Mouse (Mus musculus) liver, embryonic 13.5 days (tissue): ENCODE measurements around the gene Ankrd44. TPM values are rescaled to one million over a fixed set of nuclear protein-coding genes. Genes with fewer than 3 reads are reported as not detected.
A peak's percentile ranks its signal among the peaks of the same experiment; 100 is the strongest.

Experiments
- ATAC-seq: fragments of 200-750 bp; cut with Nextera tagmentation; 2 replicates; pipeline ENCODE4 v1.8.0; 2017; ENCODE audit warnings: low read depth, mild to moderate bottlenecking, moderate number of reproducible peaks, moderate library complexity
- DNase-seq: peaks from one replicate; pipeline ENCODE4 v3.0.0; 2022
- H3K27ac ChIP-seq: fragments of 300-500 bp; sonication (generic); 2 replicates; pipeline ENCODE4 v1.5.1; 2015; ENCODE audit warnings: moderate library complexity, mild to moderate bottlenecking, inconsistent platforms
- H3K27me3 ChIP-seq: fragments of 300-500 bp; sonication (generic); 2 replicates; pipeline ENCODE4 v1.6.1; 2015; ENCODE audit warnings: mild to moderate bottlenecking, inconsistent platforms
- H3K36me3 ChIP-seq: fragments of 300-500 bp; sonication (generic); 2 replicates; pipeline ENCODE4 v1.6.1; 2015; ENCODE audit warnings: mild to moderate bottlenecking, inconsistent platforms
- H3K4me1 ChIP-seq: fragments of 300-500 bp; sonication (generic); replicated peaks from 2 replicates; pipeline ENCODE4 v1.6.1; 2015; ENCODE audit warnings: inconsistent platforms
- H3K4me2 ChIP-seq: fragments of 300-500 bp; sonication (generic); 2 replicates; pipeline ENCODE4 v1.6.1; 2015; ENCODE audit warnings: inconsistent platforms, mild to moderate bottlenecking, moderate library complexity
- H3K4me3 ChIP-seq: fragments of 300-500 bp; sonication (generic); replicated peaks from 2 replicates; pipeline ENCODE4 v1.5.1; 2015; ENCODE audit warnings: mild to moderate bottlenecking, inconsistent platforms
- H3K9ac ChIP-seq: fragments of 300-500 bp; sonication (generic); 2 replicates; pipeline ENCODE4 v1.6.1; 2015; ENCODE audit warnings: mild to moderate bottlenecking, inconsistent platforms
- H3K9me3 ChIP-seq: fragments of 300-500 bp; sonication (generic); replicated peaks from 2 replicates; pipeline ENCODE4 v1.6.1; 2016; ENCODE audit warnings: inconsistent platforms
- WGBS: fragments of 180-500 bp; shearing (Covaris S2); methylation state at CpG from one replicate; pipeline ENCODE4 v1.1.7; 2015; ENCODE audit not compliant: insufficient replicate concordance; 5-methylcytosine and 5-hydroxymethylcytosine counted together
- polyA plus RNA-seq: library from polyadenylated mRNA; unstranded; fragments of >200 nt; fragmentation: Nextera tagmentation; extraction: Ambion mirVana; gene quantifications from 2 replicates; pipeline ENCODE4 v1.2.1, GENCODE M21; 2015

Ankrd44 gene
- polyA plus RNA-seq, 1 experiment from 2014 or later = 3.0 TPM

DNA sequence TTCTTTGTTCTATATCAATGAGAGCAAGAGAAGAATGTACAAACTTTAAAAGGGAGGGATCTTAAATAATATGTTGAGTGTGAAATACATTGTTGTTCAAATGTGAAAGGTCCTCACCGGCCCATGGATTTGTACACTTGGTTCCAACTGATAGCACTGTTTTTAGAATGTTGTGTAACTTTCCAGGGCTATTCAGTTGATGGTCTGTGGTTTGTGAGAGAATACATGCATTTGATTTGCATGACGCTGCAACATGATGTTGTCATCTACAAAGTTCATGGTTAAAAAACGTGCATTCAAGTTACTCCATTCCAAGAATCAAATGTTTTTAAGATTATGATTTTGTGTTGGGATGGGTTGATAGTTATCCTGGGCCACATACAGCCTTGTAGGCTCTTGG, 214.6 kb downstream of the Ankrd44 start:
- Histone ChIP-seq H3K4me3 (no peak overlapping the region), H3K27me3 (no peaks in the 10 kb centered on the region), H3K9ac (no peak overlapping the region), H3K27ac (no peak overlapping the region), H3K4me1 (no peaks in the 10 kb centered on the region), H3K36me3 (0 out of 2 replicates have a peak, but pooled peaks cover 5% of the 10 kb centered on the region), H3K4me2 (no peak overlapping the region), H3K9me3 (no peaks in the 10 kb centered on the region)
- ATAC-seq (no peak), DNase-seq (no peak)
- 60% methylated on average over 3 of the region's 3 CpGs for WGBS

GRCm38 (mm10) chr1:54710550-54710949, 215.6 kb downstream of the Ankrd44 start:
- Histone ChIP-seq H3K27ac (no peak overlapping the region), H3K4me3 (no peak overlapping the region), H3K9ac (no peak overlapping the region), H3K4me1 (no peaks in the 10 kb centered on the region), H3K27me3 (no peaks in the 10 kb centered on the region), H3K9me3 (no peaks in the 10 kb centered on the region), H3K36me3 (0 out of 2 replicates have a peak, but pooled peaks cover 5% of the 10 kb centered on the region), H3K4me2 (no peak overlapping the region)
- 53% methylated on average over 1 of the region's 1 CpGs for WGBS
- ATAC-seq (no peak), DNase-seq (no peak)

DNA sequence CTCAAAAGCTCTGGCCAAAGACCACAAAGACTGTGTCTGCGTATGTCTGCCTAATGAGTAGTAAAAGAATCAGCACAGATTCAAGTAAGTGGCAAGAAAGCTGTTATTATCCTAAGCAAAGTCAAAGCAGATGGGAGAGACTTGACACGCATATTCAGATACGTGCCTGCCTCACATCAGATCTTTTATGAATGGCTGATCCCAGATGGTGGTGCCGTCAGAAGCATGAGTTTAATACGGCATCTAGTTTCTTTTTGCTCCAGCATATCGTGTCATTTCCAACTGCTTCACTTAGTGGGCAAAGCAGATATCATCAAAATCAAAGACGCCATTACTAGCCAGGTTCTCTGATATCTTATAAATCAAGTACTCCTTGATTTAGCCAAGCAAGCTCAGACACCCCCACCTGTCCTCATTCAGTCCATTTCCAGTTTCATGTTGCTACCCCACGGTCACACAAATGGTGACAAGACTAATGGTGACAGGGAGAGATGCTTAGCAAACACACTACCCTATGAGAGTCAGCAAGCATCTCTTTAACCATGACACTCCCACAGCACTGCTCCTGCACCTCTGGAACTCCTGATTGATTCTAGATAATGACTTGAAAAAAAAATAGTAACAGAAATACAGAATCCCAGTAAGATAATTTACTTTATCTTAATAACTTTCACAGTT, 218.2 kb downstream of the Ankrd44 start:
- DNase-seq = no peak
- Histone ChIP-seq H3K4me1 (no peaks in the 10 kb centered on the region), H3K36me3 (0 out of 2 replicates have a peak, but pooled peaks cover 5% of the 10 kb centered on the region), H3K9me3 (no peaks in the 10 kb centered on the region), H3K4me3 (no peak overlapping the region), H3K27ac (no peak overlapping the region), H3K27me3 (no peaks in the 10 kb centered on the region), H3K4me2 (no peak overlapping the region), H3K9ac (no peak overlapping the region)
- 71% methylated on average over 8 of the region's 8 CpGs for WGBS
- ATAC-seq = no peak

DNA sequence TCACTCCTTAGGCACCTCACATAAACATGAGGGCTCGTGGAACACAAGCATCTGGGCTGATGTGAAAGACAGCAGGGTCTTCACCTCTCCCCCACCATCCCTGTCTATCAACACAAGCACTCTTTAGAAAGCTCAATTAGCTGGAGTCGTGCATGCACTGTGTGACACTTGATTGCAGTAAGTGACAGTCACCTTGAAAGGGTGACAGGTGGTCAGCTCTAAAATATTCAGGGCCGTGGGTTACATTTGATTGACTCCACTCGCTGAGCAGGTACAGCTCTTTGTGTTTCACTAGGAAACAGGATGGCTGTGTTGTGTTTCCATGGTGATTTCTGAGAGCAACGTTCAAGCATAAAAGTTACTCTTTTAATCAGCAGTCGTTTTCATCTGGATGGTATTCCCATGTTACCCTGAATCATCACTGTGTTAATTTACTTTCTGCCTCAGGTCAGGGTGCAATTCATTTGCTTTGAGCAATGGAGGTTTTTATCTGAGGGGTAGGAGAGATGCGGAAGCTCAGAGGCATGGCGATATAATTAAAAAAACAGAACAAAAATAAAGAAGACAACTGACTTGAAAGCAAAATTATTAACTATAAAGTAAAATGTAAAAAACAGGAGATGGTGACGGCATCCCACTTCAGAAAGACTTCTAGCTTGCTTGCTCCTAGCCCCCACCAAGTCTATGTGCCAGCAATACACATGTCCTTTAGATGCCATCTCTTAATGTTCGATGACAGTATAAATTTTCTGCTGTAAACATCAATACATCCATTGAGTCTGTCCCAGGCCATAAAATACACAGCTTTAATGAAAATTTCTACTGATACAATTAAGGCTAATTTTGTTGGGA, 218.9 kb downstream of the Ankrd44 start:
- Histone ChIP-seq H3K4me3 (no peak overlapping the region), H3K27ac (no peak overlapping the region), H3K4me1 (no peaks in the 10 kb centered on the region), H3K4me2 (no peak overlapping the region), H3K27me3 (no peaks in the 10 kb centered on the region), H3K9me3 (no peaks in the 10 kb centered on the region), H3K36me3 (0 out of 2 replicates have a peak, but pooled peaks cover 2% of the 10 kb centered on the region), H3K9ac (no peak overlapping the region)
- DNase-seq (no peak), ATAC-seq (no peak)
- WGBS = 61% methylated on average over 10 of the region's 10 CpGs

- Histone ChIP-seq H3K4me2 (no peak overlapping the region), H3K27ac (no peak overlapping the region), H3K36me3 (no peaks in the 10 kb centered on the region), H3K4me1 (no peaks in the 10 kb centered on the region), H3K9ac (no peak overlapping the region), H3K9me3 (no peaks in the 10 kb centered on the region), H3K27me3 (no peaks in the 10 kb centered on the region), H3K4me3 (no peak overlapping the region)
- 14% methylated on average over 3 of the region's 3 CpGs for whole genome bisulfite sequencing
- DNase-seq = no peak
- ATAC-seq = no peak
These were observed 219.6 kb downstream of the Ankrd44 start for GRCm38 (mm10) chr1:54706621-54707020.

DNA sequence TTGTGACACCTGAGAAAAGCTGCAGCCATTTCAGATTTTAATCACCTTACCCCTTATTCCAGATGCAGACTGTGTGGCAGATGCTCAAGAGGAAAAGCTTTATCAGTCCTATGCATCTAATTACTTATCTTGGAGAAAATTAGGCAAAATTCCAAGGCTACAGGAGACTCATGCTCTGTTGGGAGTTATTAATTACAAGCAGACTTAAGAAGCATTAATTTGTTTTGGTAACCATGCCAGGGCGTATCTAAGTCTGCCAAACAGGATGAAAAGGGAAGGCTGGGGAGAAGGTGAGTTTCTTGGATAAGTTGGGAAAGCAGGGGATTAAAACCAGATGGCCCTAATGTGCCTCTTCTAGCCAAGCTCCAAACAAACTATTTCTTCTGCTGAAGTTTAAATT, 222.7 kb downstream of the Ankrd44 start:
- Histone ChIP-seq H3K4me1 (no peaks in the 10 kb centered on the region), H3K36me3 (no peaks in the 10 kb centered on the region), H3K27ac (no peak overlapping the region), H3K9ac (no peak overlapping the region), H3K4me3 (no peak overlapping the region), H3K9me3 (no peaks in the 10 kb centered on the region), H3K27me3 (no peaks in the 10 kb centered on the region), H3K4me2 (no peak overlapping the region)
- ATAC-seq (no peak), DNase-seq (no peak)
- WGBS = 64% methylated on average over 1 of the region's 1 CpGs

GRCm38 (mm10) chr1:54702918-54703317, 223.3 kb downstream of the Ankrd44 start:
- H3K4me2 ChIP-seq = no peak overlapping the region
- no peak overlapping the region for H3K27ac ChIP-seq
- no peak overlapping the region for H3K9ac ChIP-seq
- no peak for ATAC-seq
- no peaks in the 10 kb centered on the region for H3K36me3 ChIP-seq
- no peaks in the 10 kb centered on the region for H3K9me3 ChIP-seq
- H3K4me1 ChIP-seq = no peaks in the 10 kb centered on the region
- no peak for DNase-seq
- H3K4me3 ChIP-seq = no peak overlapping the region
- no peaks in the 10 kb centered on the region for H3K27me3 ChIP-seq

DNA sequence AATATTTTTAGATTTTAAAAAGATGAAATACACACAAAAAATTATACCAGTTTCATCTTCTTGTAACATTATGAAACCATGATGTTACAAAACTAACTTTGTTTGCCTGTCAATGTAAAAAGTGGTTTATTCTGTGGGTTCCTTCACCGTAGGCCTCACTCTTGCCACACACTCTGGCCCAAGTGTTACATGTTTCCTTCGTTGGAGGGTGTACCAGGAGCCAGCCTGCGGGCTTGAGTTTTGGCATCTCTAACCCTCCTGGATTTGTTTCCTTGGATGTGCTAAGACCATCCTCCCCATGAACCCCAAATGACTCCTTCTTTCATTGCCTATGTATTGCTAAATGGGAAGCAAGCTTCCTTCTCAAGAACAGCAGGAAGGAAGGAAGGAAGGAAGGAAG, 230.8 kb downstream of the Ankrd44 start:
- 65% methylated on average over 3 of the region's 3 CpGs for WGBS
- no peak for ATAC-seq
- no peak overlapping the region for H3K4me2 ChIP-seq
- no peak overlapping the region for H3K9ac ChIP-seq
- H3K4me3 ChIP-seq = no peak overlapping the region
- H3K9me3 ChIP-seq = no peaks in the 10 kb centered on the region
- no peak for DNase-seq
- H3K27me3 ChIP-seq = no peaks in the 10 kb centered on the region
- H3K27ac ChIP-seq = no peak overlapping the region
- no peaks in the 10 kb centered on the region for H3K36me3 ChIP-seq
- no peaks in the 10 kb centered on the region; the same call in none of the 2 replicates for H3K4me1 ChIP-seq

- DNase-seq (no peak), ATAC-seq (no peak)
- no peak overlapping the region for H3K4me2 ChIP-seq
- H3K9me3 ChIP-seq = no peaks in the 10 kb centered on the region
- H3K4me1 ChIP-seq = no peaks in the 10 kb centered on the region; the same call in none of the 2 replicates
- no peaks in the 10 kb centered on the region for H3K27me3 ChIP-seq
- no peak overlapping the region for H3K9ac ChIP-seq
- no peaks in the 10 kb centered on the region for H3K36me3 ChIP-seq
- H3K27ac ChIP-seq = no peak overlapping the region
- no peak overlapping the region for H3K4me3 ChIP-seq
These were observed 234.4 kb downstream of the Ankrd44 start for GRCm38 (mm10) chr1:54691824-54692223.

- 0 out of 2 replicates have a peak overlapping the region, but pooled peaks have one; percentile 6 for H3K4me2 ChIP-seq
- ATAC-seq (peak; percentile 66), DNase-seq (peak; percentile 3)
- H3K27me3 ChIP-seq = no peaks in the 10 kb centered on the region
- no peaks in the 10 kb centered on the region; the same call in none of the 2 replicates for H3K4me1 ChIP-seq
- H3K9me3 ChIP-seq = no peaks in the 10 kb centered on the region
- H3K36me3 ChIP-seq = no peaks in the 10 kb centered on the region
- 16% methylated on average over 13 of the region's 13 CpGs for WGBS
- H3K27ac ChIP-seq = no peak overlapping the region
- H3K9ac ChIP-seq = no peak overlapping the region
- no peak overlapping the region for H3K4me3 ChIP-seq
These were observed 235.8 kb downstream of the Ankrd44 start for GRCm38 (mm10) chr1:54690291-54690965.

DNA sequence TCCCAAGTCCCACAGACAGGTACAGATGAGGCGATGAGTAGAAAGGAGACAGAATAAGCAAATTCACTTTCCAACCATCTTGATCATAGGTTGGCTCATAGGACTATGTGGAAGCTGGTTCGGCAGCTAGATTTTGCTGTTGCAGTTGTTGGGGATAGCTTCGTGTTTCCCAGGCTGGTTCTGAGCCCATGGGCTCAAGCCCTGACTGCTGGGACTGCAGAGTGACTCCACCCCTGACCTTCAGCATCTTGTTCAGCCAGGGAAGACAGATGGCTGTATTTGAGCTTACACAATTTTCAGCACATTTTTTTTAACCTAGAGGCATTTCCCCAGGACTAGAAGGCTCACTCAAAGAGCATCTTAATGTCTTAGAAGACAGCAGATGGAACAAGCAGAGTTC, 237.7 kb downstream of the Ankrd44 start:
- no peak overlapping the region for H3K4me3 ChIP-seq
- H3K9me3 ChIP-seq = no peaks in the 10 kb centered on the region
- DNase-seq (no peak), ATAC-seq (no peak)
- no peaks in the 10 kb centered on the region; the same call in none of the 2 replicates for H3K4me1 ChIP-seq
- no peak overlapping the region for H3K4me2 ChIP-seq
- H3K9ac ChIP-seq = no peak overlapping the region
- WGBS = 71% methylated on average over 3 of the region's 3 CpGs
- H3K36me3 ChIP-seq = no peaks in the 10 kb centered on the region
- no peaks in the 10 kb centered on the region for H3K27me3 ChIP-seq
- no peak overlapping the region for H3K27ac ChIP-seq
